Comparison of ENCODE assay signal across 12 mouse cellular contexts in genomic region chr1:185070062-185070852, GRCm38 (mm10).
A peak's percentile ranks its signal among the peaks of the same experiment; 100 is the strongest.
DNase-seq lines count a peak whose midpoint lies in the region.
"Had no signal": no experiment of that assay in that cellular context is flagged by ENCODE, and none has a peak within 500 bp of the region (broad histone marks: within the 10 kb centered on the region; RNA-seq: fewer than 3 reads in every experiment).

No protein-coding gene starts in this region.

- peaks cover 16% of the 10 kb centered on the region; the same call in 1 of the 2 replicates for H3K4me1 ChIP-seq in heart, embryonic 10.5 days
- H3K4me1 ChIP-seq: embryonic facial prominence, embryonic 15.5 days; midbrain, embryonic 15.5 days had no signal

- no peaks in the 10 kb centered on the region for H3K9me3 ChIP-seq in heart, embryonic 10.5 days
- H3K9me3 ChIP-seq: embryonic facial prominence, embryonic 15.5 days; midbrain, embryonic 15.5 days had no signal

- no peaks in the 10 kb centered on the region for H3K27me3 ChIP-seq in heart, embryonic 10.5 days (ENCODE audit: insufficient read depth, poor library complexity, severe bottlenecking)
- H3K27me3 ChIP-seq: embryonic facial prominence, embryonic 15.5 days; midbrain, embryonic 15.5 days had no signal

- no peak overlapping the region for H3K4me3 ChIP-seq in heart, embryonic 10.5 days
- H3K4me3 ChIP-seq: embryonic facial prominence, embryonic 15.5 days; midbrain, embryonic 15.5 days had no signal

- H3K36me3 ChIP-seq in heart, embryonic 10.5 days = no peaks in the 10 kb centered on the region
- H3K36me3 ChIP-seq: embryonic facial prominence, embryonic 15.5 days; midbrain, embryonic 15.5 days had no signal

- H3K27ac ChIP-seq in heart, embryonic 10.5 days = no peak overlapping the region
- H3K27ac ChIP-seq: embryonic facial prominence, embryonic 15.5 days; midbrain, embryonic 15.5 days had no signal

- peak; percentile 16 for DNase-seq in heart, adult 8-10 months (ENCODE audit: low spot score)
- DNase-seq in heart, embryonic 10.5 days (ENCODE audit: low spot score) = no peak
- peak; percentile 15 to 21 for DNase-seq in right cerebral cortex, adult 2 months (ENCODE audit: low spot score in 2 of 2)
- no peak for DNase-seq in right cerebral cortex, postnatal 14 days
- DNase-seq in layer of hippocampus, adult 8-10 months (ENCODE audit: low spot score in 2 of 2) = peak; percentile 5 to 19
- peak; percentile 55 for DNase-seq in telencephalon, adult 2 months (ENCODE audit: low read depth, low spot score)
- no peak for DNase-seq in natural killer cell, adult 2 months (ENCODE audit: low spot score in 2 of 2)
- no peak for DNase-seq in embryo, embryonic 10 days (ENCODE audit: low spot score)
- DNase-seq: kidney, postnatal 4 days; thymus, postnatal 36 days had no signal

- WGBS in heart, embryonic 10.5 days = 84% methylated on average over 10 of the region's 10 CpGs

Comparison
In these comparisons a context has a peak if more than half of its experiments do, and no peak if none do; other contexts are left out.
1. DNase-seq: peak in heart, adult 8-10 months (single experiment), right cerebral cortex, adult 2 months (2 of 2), layer of hippocampus, adult 8-10 months (2 of 2) and telencephalon, adult 2 months (single experiment); none in heart, embryonic 10.5 days (single experiment), right cerebral cortex, postnatal 14 days (single experiment), natural killer cell, adult 2 months (0 of 2) and embryo, embryonic 10 days (single experiment).